Mouse (Mus musculus): ENCODE results near the gene Themis.

DNA sequence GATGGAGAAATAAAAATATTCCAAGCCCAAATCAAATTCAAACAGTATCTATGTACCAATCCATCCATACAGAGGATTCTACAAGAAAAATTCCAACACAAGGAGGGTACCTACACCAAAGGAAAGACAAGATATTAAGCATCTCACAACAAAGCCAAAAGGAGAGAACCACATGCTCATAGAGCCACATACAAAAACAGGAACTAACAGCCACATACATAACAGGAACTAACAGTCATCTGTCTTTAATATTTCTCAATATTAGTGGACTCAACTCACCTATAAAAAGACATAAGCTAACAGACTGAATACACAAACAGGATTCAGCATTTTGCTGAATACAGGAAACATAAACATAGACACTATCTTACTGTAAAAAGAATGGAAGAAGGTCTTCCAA is 78.3 kb downstream of the Themis start:
- TF ChIP-seq CTCF (IDR thresholded peaks at IDR 0.05; ENCODE audit: control insufficient read depth, insufficient read depth, low read length) = no peak
- no peak for TF ChIP-seq POLR2A (IDR thresholded peaks at IDR 0.05; ENCODE audit: borderline replicate concordance, control insufficient read depth, low read depth, low read length)

Measured in bone marrow, adult 2 months (tissue).